Mouse (Mus musculus) Patski (cell line): ENCODE data around the gene Spata3. TPM values are rescaled to one million over a fixed set of nuclear protein-coding genes. Genes with fewer than 3 reads are reported as not detected.
"Not testable (repeated sequence)": the region's sequence is repeated elsewhere in the genome, so short reads cannot be mapped to it uniquely, and the experiment has no call there.

Source experiments
- ATAC-seq: fragments of 100-300 bp; one replicate; pipeline ENCODE4 v1.8.0; 2021
- CTCF ChIA-PET: fragments of 350-600 bp; sonication (Branson Sonifier 250); formaldehyde crosslinking; loops from one replicate; lab custom pipeline; 2022; ENCODE audit warnings: inconsistent platforms; lab: Charles Lee
- POLR2A ChIA-PET: fragments of 350-600 bp; sonication (Branson Sonifier 250); formaldehyde crosslinking; loops from one replicate; lab custom pipeline; 2022; ENCODE audit warnings: antibody characterized with exemption, inconsistent platforms; lab: Charles Lee
- DNase-seq: peaks from one replicate; pipeline ENCODE4 v3.0.0-alpha.2; 2011; ENCODE audit warnings: low read depth, low spot score
- H3K27me3 ChIP-seq: fragments of 371-371 bp; one replicate; pipeline ENCODE4 v1.5.1; 2021
- CTCF ChIP-seq: fragments of 100-300 bp; IDR thresholded peaks from one replicate; pipeline ENCODE4 v1.5.1; 2021
- in situ Hi-C: fragments of 300-500 bp; cut with MboI; formaldehyde crosslinking; loops from 3 replicates; pipeline ENCODE4 v1.11.1; 2018; ENCODE audit warnings: low pct_unique_long_range_greater_than_20kb, mixed read lengths
- polyA plus RNA-seq: library from polyadenylated mRNA; unstranded; gene quantifications from one replicate; pipeline ENCODE4 v1.2.3, GENCODE M21; 2021

Gene Spata3
- not detected for polyA plus RNA-seq

GRCm38 (mm10) chr1:86016516-86016915, at the start of gene Spata3:
TSS of gene Spata3 (plus strand) at chr1:86016816.
- no peak for DNase-seq
- CTCF ChIA-PET = no interaction called here

GRCm38 (mm10) chr1:85969081-85969480, 47.5 kb upstream of the Spata3 start:
- ChIA-PET CTCF (no interaction called here), POLR2A (no interaction called here)
- no peaks in the 10 kb centered on the region for H3K27me3 ChIP-seq
- no peak for DNase-seq
- no peak for ATAC-seq
- no peak for TF ChIP-seq CTCF
- in situ Hi-C loops = no loop called here

More at GRCm38 (mm10) chr1:86016516-86016915, at the start of gene Spata3:
- no peak for ATAC-seq
- no peak for TF ChIP-seq CTCF
- peaks cover 30% of the 10 kb centered on the region for H3K27me3 ChIP-seq
- POLR2A ChIA-PET = no interaction called here
- in situ Hi-C loops = no loop called here

GRCm38 (mm10) chr1:85969519-85969918, 47.1 kb upstream of the Spata3 start:
- DNase-seq (no peak), ATAC-seq (no peak)
- in situ Hi-C loops = no loop called here
- no peak for TF ChIP-seq CTCF
- no peaks in the 10 kb centered on the region for H3K27me3 ChIP-seq
- ChIA-PET CTCF (no interaction called here), POLR2A (no interaction called here)

- no peak for TF ChIP-seq CTCF
- CTCF ChIA-PET = no interaction called here
- DNase-seq (no peak), ATAC-seq (no peak)
- in situ Hi-C loops = no loop called here
- POLR2A ChIA-PET = no interaction called here
- H3K27me3 ChIP-seq = no peaks in the 10 kb centered on the region
Observed at GRCm38 (mm10) chr1:85971070-85971469, 45.5 kb upstream of the Spata3 start.

GRCm38 (mm10) chr1:85972341-85972740, 44.3 kb upstream of the Spata3 start:
- CTCF ChIA-PET = no interaction called here
- H3K27me3 ChIP-seq = no peaks in the 10 kb centered on the region
- no peak for TF ChIP-seq CTCF
- in situ Hi-C loops = no loop called here
- DNase-seq (no peak), ATAC-seq (no peak)
- POLR2A ChIA-PET = no interaction called here

GRCm38 (mm10) chr1:85973468-85973877, 43.1 kb upstream of the Spata3 start:
- ATAC-seq (no peak), DNase-seq (no peak)
- in situ Hi-C loops = no loop called here
- CTCF ChIA-PET = no interaction called here
- H3K27me3 ChIP-seq = no peaks in the 10 kb centered on the region
- no peak for TF ChIP-seq CTCF
- POLR2A ChIA-PET = no interaction called here

- in situ Hi-C loops = no loop called here
- no peaks in the 10 kb centered on the region for H3K27me3 ChIP-seq
- DNase-seq = no peak
- ChIA-PET CTCF (no interaction called here), POLR2A (no interaction called here)
- ATAC-seq = no peak
- no peak for TF ChIP-seq CTCF
Observed at GRCm38 (mm10) chr1:85977709-85978108, 38.9 kb upstream of the Spata3 start.

GRCm38 (mm10) chr1:85981738-85982357, 34.8 kb upstream of the Spata3 start:
- no peaks in the 10 kb centered on the region for H3K27me3 ChIP-seq
- ChIA-PET POLR2A (no interaction called here), CTCF (no interaction called here)
- no peak for TF ChIP-seq CTCF
- no peak for DNase-seq
- no peak for ATAC-seq
- in situ Hi-C loops = no loop called here

GRCm38 (mm10) chr1:85985784-85986183, 30.8 kb upstream of the Spata3 start:
- CTCF ChIA-PET = no interaction called here
- no peak for TF ChIP-seq CTCF
- DNase-seq (no peak), ATAC-seq (no peak)
- in situ Hi-C loops = no loop called here
- POLR2A ChIA-PET = no interaction called here
- H3K27me3 ChIP-seq = peaks cover 19% of the 10 kb centered on the region

GRCm38 (mm10) chr1:85988351-85988750, 28.3 kb upstream of the Spata3 start:
- no peak for TF ChIP-seq CTCF
- ATAC-seq (no peak), DNase-seq (no peak)
- peaks cover 27% of the 10 kb centered on the region for H3K27me3 ChIP-seq
- ChIA-PET POLR2A (no interaction called here), CTCF (no interaction called here)
- in situ Hi-C loops = no loop called here

- CTCF ChIA-PET, POLR2A ChIA-PET, in situ Hi-C loops, DNase-seq, ATAC-seq: not testable (repeated sequence)
- H3K27me3 ChIP-seq = peaks cover 27% of the 10 kb centered on the region
Observed at GRCm38 (mm10) chr1:85988882-85989281, 27.7 kb upstream of the Spata3 start.

- in situ Hi-C loops = no loop called here
- no peak for DNase-seq
- no peak for TF ChIP-seq CTCF
- ChIA-PET POLR2A (interaction anchor here (0.6 kb wide), 1 partner anchor 225 kb away, joined by 6 read pairs; no protein-coding TSS in a partner anchor), CTCF (no interaction called here)
- no peak for ATAC-seq
- peaks cover 27% of the 10 kb centered on the region for H3K27me3 ChIP-seq
Observed at GRCm38 (mm10) chr1:85992175-85992574, 24.4 kb upstream of the Spata3 start.
